ENCODE assay signal across 20 mouse cellular contexts in genomic region chr8:83090446-83090845, GRCm38 (mm10).
"Had no signal": no experiment of that assay in that cellular context is flagged by ENCODE, and none has a peak within 500 bp of the region (broad histone marks: within the 10 kb centered on the region; RNA-seq: fewer than 3 reads in every experiment).

No protein-coding gene starts in this region.

- H3K36me3 ChIP-seq: midbrain, embryonic 10.5 days; midbrain, embryonic 12.5 days; neural tube, embryonic 13.5 days; neural tube, embryonic 15.5 days; stomach, embryonic 15.5 days had no signal

- H3K4me3 ChIP-seq: midbrain, embryonic 10.5 days; midbrain, embryonic 12.5 days; myocyte; neural tube, embryonic 13.5 days; neural tube, embryonic 15.5 days; stomach, embryonic 15.5 days had no signal

- H3K9ac ChIP-seq: liver, embryonic 14.5 days; lung, embryonic 14.5 days; midbrain, embryonic 12.5 days; neural tube, embryonic 13.5 days; neural tube, embryonic 15.5 days; stomach, embryonic 15.5 days had no signal

- H3K9me3 ChIP-seq: midbrain, embryonic 10.5 days; midbrain, embryonic 12.5 days; neural tube, embryonic 13.5 days; neural tube, embryonic 15.5 days; stomach, embryonic 15.5 days had no signal

- H3K27me3 ChIP-seq: midbrain, embryonic 12.5 days; neural tube, embryonic 13.5 days; neural tube, embryonic 15.5 days; stomach, embryonic 15.5 days had no signal

- H3K4me1 ChIP-seq: midbrain, embryonic 12.5 days; neural tube, embryonic 13.5 days; stomach, embryonic 15.5 days had no signal

- H3K27ac ChIP-seq: liver, embryonic 14.5 days; midbrain, embryonic 10.5 days; midbrain, embryonic 12.5 days; neural tube, embryonic 13.5 days; neural tube, embryonic 15.5 days; stomach, embryonic 15.5 days; stomach, postnatal 0 days had no signal

- H3K4me2 ChIP-seq: lung, embryonic 14.5 days; midbrain, embryonic 12.5 days; neural tube, embryonic 13.5 days; neural tube, embryonic 15.5 days; stomach, embryonic 15.5 days had no signal

- DNase-seq: lung, adult 18-20 months; lung, embryonic 14.5 days; lung, postnatal 10 days; lung, postnatal 4 days; midbrain, embryonic 14.5 days; retina, postnatal 1 day; right cerebral cortex, adult 18-20 months; right cerebral cortex, postnatal 25 days; right cerebral cortex, postnatal 4 days; thymus, adult 2 months; thymus, postnatal 25 days; thymus, postnatal 4 days had no signal
